8 mouse cellular contexts compared by ENCODE assay signal in genomic region chr7:44997231-44997939, GRCm38 (mm10). TPM values are rescaled to one million over a fixed set of nuclear protein-coding genes. Genes with fewer than 3 reads are reported as not detected.
DNase-seq lines count a peak whose midpoint lies in the region; ATAC-seq and TF ChIP-seq lines count a peak whose summit lies in the region.

Irf3 (plus strand) TSS chr7:44997648.

- intact Hi-C loops in heart, postnatal 36 days (cut with DNase I) = no loop called here

- H3K9ac ChIP-seq in forebrain, embryonic 16.5 days (replicated peaks; ENCODE audit: low read depth, low read length) = peak within 1 kb of the TSS; percentile 68
- peak within 1 kb of the TSS; percentile 75 for H3K9ac ChIP-seq in lung, embryonic 14.5 days

- no peaks in the 10 kb centered on the region for H3K9me3 ChIP-seq in G1E (replicated peaks)
- no peaks in the 10 kb centered on the region for H3K9me3 ChIP-seq in forebrain, embryonic 16.5 days (ENCODE audit: control insufficient read depth, low read length)
- H3K9me3 ChIP-seq in lung, embryonic 14.5 days (ENCODE audit: low read depth, low read length) = no peaks in the 10 kb centered on the region

- peaks cover 80% of the 10 kb centered on the region for H3K36me3 ChIP-seq in G1E (replicated peaks)
- peaks cover 20% of the 10 kb centered on the region for H3K36me3 ChIP-seq in forebrain, embryonic 16.5 days (ENCODE audit: control insufficient read depth, insufficient read depth)
- H3K36me3 ChIP-seq in lung, embryonic 14.5 days (ENCODE audit: insufficient read depth) = peaks cover 71% of the 10 kb centered on the region
- H3K36me3 ChIP-seq in thymus, adult 2 months (ENCODE audit: control insufficient read depth, insufficient read depth, low read length) = peaks cover 26% of the 10 kb centered on the region

- H3K4me2 ChIP-seq in forebrain, embryonic 16.5 days (ENCODE audit: low read length) = peak within 1 kb of the TSS; percentile 77
- H3K4me2 ChIP-seq in lung, embryonic 14.5 days = peak within 1 kb of the TSS; percentile 97

- peak; percentile 38; the same call in 1 of the 2 replicates for TF ChIP-seq POLR2A in olfactory bulb, adult 2 months (IDR thresholded peaks at IDR 0.05; ENCODE audit: insufficient read depth, low read depth, low read length)
- TF ChIP-seq POLR2A in thymus, adult 2 months (IDR thresholded peaks at IDR 0.05; ENCODE audit: control insufficient read depth, extremely low read depth, insufficient read depth, low read length, poor library complexity) = peak; percentile 77

- peak within 1 kb of the TSS; percentile 75 for H3K4me3 ChIP-seq in G1E (ENCODE audit: low read depth, low read length)
- peak within 1 kb of the TSS; percentile 59 for H3K4me3 ChIP-seq in forebrain, embryonic 16.5 days (replicated peaks; ENCODE audit: low read length)
- H3K4me3 ChIP-seq in layer of hippocampus, adult 2 months = peak within 1 kb of the TSS; percentile 65
- peak within 1 kb of the TSS; percentile 78 for H3K4me3 ChIP-seq in lung, embryonic 14.5 days (ENCODE audit: low read depth, low read length)
- peak within 1 kb of the TSS; percentile 51 for H3K4me3 ChIP-seq in olfactory bulb, adult 2 months (ENCODE audit: insufficient read depth, low read depth, low read length)
- peak within 1 kb of the TSS; percentile 53 for H3K4me3 ChIP-seq in thymus, adult 2 months (ENCODE audit: control insufficient read depth, insufficient read depth, low read length)

- DNase-seq in G1E (ENCODE audit: low spot score) = peak; percentile 83
- peak; percentile 96 to 98 for DNase-seq in cerebellum, adult 18-20 months
- peak; percentile 96 to 98 for DNase-seq in heart, postnatal 36 days
- peak; percentile 95 to 96 for DNase-seq in layer of hippocampus, adult 2 months (ENCODE audit: low spot score in 2 of 2)
- peak; percentile 100 for DNase-seq in lung, embryonic 14.5 days
- peak; percentile 98 for DNase-seq in thymus, adult 2 months

- peak; percentile 81 for ATAC-seq in G1E (ENCODE audit: extremely low read depth, insufficient number of reproducible peaks, low FRiP score, poor library complexity, severe bottlenecking)
- ATAC-seq in forebrain, embryonic 16.5 days = peak; percentile 94
- ATAC-seq in lung, embryonic 14.5 days (ENCODE audit: insufficient read depth) = peak; percentile 93

- no peak for TF ChIP-seq CTCF in G1E (IDR thresholded peaks at IDR 0.05; ENCODE audit: low read depth, low read length)
- TF ChIP-seq CTCF in layer of hippocampus, adult 2 months (conservative IDR thresholded peaks at IDR 0.05) = no peak
- TF ChIP-seq CTCF in lung, embryonic 14.5 days (IDR thresholded peaks at IDR 0.05; ENCODE audit: low read depth) = no peak
- TF ChIP-seq CTCF in olfactory bulb, adult 2 months (IDR thresholded peaks at IDR 0.05; ENCODE audit: insufficient read depth, low read depth, low read length) = no peak
- no peak for TF ChIP-seq CTCF in thymus, adult 2 months (IDR thresholded peaks at IDR 0.05; ENCODE audit: borderline replicate concordance, control insufficient read depth, extremely low read depth, insufficient read depth, low read length, poor library complexity)

- H3K27ac ChIP-seq in forebrain, embryonic 16.5 days (ENCODE audit: low read length) = peak within 1 kb of the TSS; percentile 74
- H3K27ac ChIP-seq in layer of hippocampus, adult 2 months = peak within 1 kb of the TSS; percentile 84
- H3K27ac ChIP-seq in lung, embryonic 14.5 days (ENCODE audit: low read depth) = peak within 1 kb of the TSS; percentile 90
- H3K27ac ChIP-seq in olfactory bulb, adult 2 months (ENCODE audit: insufficient read depth, low read depth, low read length) = peak within 1 kb of the TSS; percentile 5; the same call in 1 of the 2 replicates
- peak within 1 kb of the TSS; percentile 81 for H3K27ac ChIP-seq in thymus, adult 2 months (ENCODE audit: control insufficient read depth, insufficient read depth, low read length)

- no peaks in the 10 kb centered on the region for H3K27me3 ChIP-seq in G1E (ENCODE audit: insufficient read depth, low read length)
- H3K27me3 ChIP-seq in forebrain, embryonic 16.5 days (replicated peaks; ENCODE audit: control insufficient read depth, insufficient read depth, low read length) = no peaks in the 10 kb centered on the region
- H3K27me3 ChIP-seq in lung, embryonic 14.5 days (ENCODE audit: insufficient read depth, low read length) = no peaks in the 10 kb centered on the region
- H3K27me3 ChIP-seq in thymus, adult 2 months (ENCODE audit: control insufficient read depth, insufficient read depth, low read length) = no peaks in the 10 kb centered on the region

- under 1% methylated on average over 43 of the region's 43 CpGs for WGBS in forebrain, embryonic 16.5 days
- WGBS in lung, embryonic 14.5 days = under 1% methylated on average over 43 of the region's 43 CpGs
- under 1% methylated on average over 43 of the region's 43 CpGs for WGBS in olfactory bulb, adult 2 months
- WGBS in thymus, adult 2 months = under 1% methylated on average over 43 of the region's 43 CpGs

- peaks cover 70% of the 10 kb centered on the region for H3K4me1 ChIP-seq in G1E (ENCODE audit: insufficient read depth, low read depth, low read length)
- H3K4me1 ChIP-seq in forebrain, embryonic 16.5 days (replicated peaks; ENCODE audit: control insufficient read depth, insufficient read depth, low read length) = peaks cover 22% of the 10 kb centered on the region
- H3K4me1 ChIP-seq in lung, embryonic 14.5 days (ENCODE audit: insufficient read depth) = peaks cover 11% of the 10 kb centered on the region
- peaks cover 21% of the 10 kb centered on the region for H3K4me1 ChIP-seq in olfactory bulb, adult 2 months (ENCODE audit: control insufficient read depth, insufficient read depth, low read length)
- H3K4me1 ChIP-seq in thymus, adult 2 months (replicated peaks; ENCODE audit: control insufficient read depth, insufficient read depth, low read length) = peaks cover 20% of the 10 kb centered on the region

RNA-seq across cellular contexts. Expression of gene Irf3, which starts in this region (rescaled TPM):
- total RNA-seq in G1E (2014; fragmentation: Nextera tagmentation) (129 and 135 TPM in 2 replicates), G1E (2017) (107 and 135 TPM in 2 replicates)
- 65.6 and 87.1 TPM in 2 replicates for polyA plus RNA-seq in G1E (2012)
- 56.2 and 60.6 TPM in 2 replicates for polyA plus RNA-seq in forebrain, embryonic 16.5 days (2015; fragmentation: Nextera tagmentation; extraction: Ambion mirVana)
- 10 to 100 TPM; 27.3 to 31.7 TPM for total RNA-seq in heart, postnatal 36 days (2021)
- 10 to 100 TPM; 38.4 to 42.7 TPM for total RNA-seq in layer of hippocampus, adult 2 months (2021)
- 78.7 and 83.0 TPM in 2 replicates for polyA plus RNA-seq in lung, embryonic 14.5 days (2014; fragmentation: Nextera tagmentation; extraction: Ambion mirVana)
- not detected in 2 replicates for polyA plus RNA-seq in olfactory bulb, adult 2 months (2012; ENCODE audit: insufficient read depth, insufficient read length, low replicate concordance, missing spikeins)
- polyA plus RNA-seq in thymus, adult 2 months (2012; rRNA removed) = 227 and 277 TPM in 2 replicates

Comparison
In these comparisons a context has a peak if more than half of its experiments do, and no peak if none do; other contexts are left out.
1. Peak in every context shown above with its lines: DNase-seq, ATAC-seq, H3K4me3 ChIP-seq and H3K27ac ChIP-seq.
2. H3K27ac ChIP-seq: peak in every context shown above with its lines; median percentile 90 in lung, embryonic 14.5 days; 84 in layer of hippocampus, adult 2 months; 81 in thymus, adult 2 months; 74 in forebrain, embryonic 16.5 days; 5 in olfactory bulb, adult 2 months.